Mouse (Mus musculus): ENCODE measurements around the gene Gm10662. TPM values are rescaled to one million over a fixed set of nuclear protein-coding genes. Genes with fewer than 3 reads are reported as not detected.
"Not testable (repeated sequence)": the region's sequence is repeated elsewhere in the genome, so short reads cannot be mapped to it uniquely, and the experiment has no call there.

Gene Gm10662
- not detected in 2 replicates for polyA plus RNA-seq (2016; fragmentation: Nextera tagmentation; extraction: Ambion mirVana)

DNA sequence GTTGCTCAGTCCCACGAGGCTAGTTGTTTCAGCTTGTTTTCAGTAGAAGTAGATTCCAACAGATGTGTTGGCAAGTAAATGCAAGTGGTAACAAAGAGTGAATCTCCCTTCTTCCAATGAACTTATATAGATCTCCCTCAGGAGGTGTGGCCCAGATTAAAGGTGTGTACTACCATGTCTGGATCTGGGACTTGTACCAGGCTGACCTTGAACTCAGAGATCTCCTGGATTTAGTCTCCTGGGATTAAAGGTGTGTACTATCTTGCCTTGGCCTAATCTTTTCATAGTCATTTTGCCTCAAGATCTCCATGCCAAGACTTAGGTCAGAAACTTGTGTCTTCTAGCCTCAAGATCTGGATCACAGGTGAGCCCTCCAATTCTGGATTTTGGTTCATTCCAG is at the start of gene Gm10662:
Gene Gm10662, minus strand, starts transcription at position 101 of the 400 bp plus-strand sequence.
- H3K9me3 ChIP-seq, H3K4me1 ChIP-seq: not testable (repeated sequence)
- no CpG with 5 or more reads among the region's 1 CpGs for WGBS

DNA sequence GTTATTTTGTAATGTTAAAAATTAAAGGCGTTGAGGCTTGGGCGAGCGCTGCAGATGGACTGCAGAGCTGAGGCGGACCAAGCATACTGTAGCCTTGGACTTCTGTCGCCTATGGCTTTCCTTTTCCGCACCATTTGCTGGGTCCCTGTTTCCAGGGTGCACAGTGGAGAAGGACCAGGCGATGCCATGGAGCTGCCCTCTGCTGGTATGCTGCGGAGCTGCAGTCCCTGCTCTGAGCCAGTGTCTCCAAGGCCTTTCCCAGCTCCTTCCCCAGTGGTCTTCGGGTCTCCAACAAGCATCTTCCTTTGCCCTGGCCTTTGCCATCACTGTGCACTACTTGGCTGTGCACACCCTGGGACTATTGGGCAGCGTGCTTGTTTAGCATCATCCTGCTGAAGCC is 19.2 kb upstream of the Gm10662 start:
- not testable (repeated sequence) for DNase-seq (ENCODE audit: extremely low spot score, low spot score); H3K27me3 ChIP-seq (ENCODE audit: poor library complexity, severe bottlenecking); H3K4me1 ChIP-seq; H3K27ac ChIP-seq; H3K36me3 ChIP-seq (replicated peaks); H3K4me3 ChIP-seq
- peaks cover 13% of the 10 kb centered on the region for H3K9me3 ChIP-seq
- 86% methylated on average over 10 of the region's 10 CpGs for WGBS

More for the DNA sequence above, at the start of gene Gm10662:
- not testable (repeated sequence) for H3K36me3 ChIP-seq (replicated peaks); H3K27ac ChIP-seq; DNase-seq (ENCODE audit: extremely low spot score, low spot score); H3K27me3 ChIP-seq (ENCODE audit: poor library complexity, severe bottlenecking); H3K4me3 ChIP-seq

Other genes starting within 250 kb of the Gm10662 start
- gene Gm4214, start 159.8 kb downstream of the Gm10662 start, polyA plus RNA-seq (2016; fragmentation: Nextera tagmentation; extraction: Ambion mirVana): not detected in 2 replicates
- not detected in 2 replicates for gene Gm4216, start 124.6 kb downstream of the Gm10662 start, polyA plus RNA-seq (2016; fragmentation: Nextera tagmentation; extraction: Ambion mirVana)
- gene Vmn1r163, start 88.9 kb downstream of the Gm10662 start, polyA plus RNA-seq (2016; fragmentation: Nextera tagmentation; extraction: Ambion mirVana): not detected in 2 replicates
- not detected in 2 replicates for gene Gm8720, start 77.0 kb downstream of the Gm10662 start, polyA plus RNA-seq (2016; fragmentation: Nextera tagmentation; extraction: Ambion mirVana)
- gene Vmn1r165, start 72.9 kb upstream of the Gm10662 start, polyA plus RNA-seq (2016; fragmentation: Nextera tagmentation; extraction: Ambion mirVana): not detected in 2 replicates
- not detected in 2 replicates for gene Vmn1r166, start 107.2 kb upstream of the Gm10662 start, polyA plus RNA-seq (2016; fragmentation: Nextera tagmentation; extraction: Ambion mirVana)
- not detected in 2 replicates for gene Gm6902, start 134.4 kb upstream of the Gm10662 start, polyA plus RNA-seq (2016; fragmentation: Nextera tagmentation; extraction: Ambion mirVana)
- not detected in 2 replicates for gene Nlrp4e, start 156.7 kb upstream of the Gm10662 start, polyA plus RNA-seq (2016; fragmentation: Nextera tagmentation; extraction: Ambion mirVana)
- gene Nlrp5, start 241.4 kb upstream of the Gm10662 start, polyA plus RNA-seq (2016; fragmentation: Nextera tagmentation; extraction: Ambion mirVana): not detected in 2 replicates